Mouse (Mus musculus) lung, adult 2 months (tissue): ENCODE data around the gene Mtus2. TPM values are rescaled to one million over a fixed set of nuclear protein-coding genes. Genes with fewer than 3 reads are reported as not detected.
"Not testable (repeated sequence)": the region's sequence is repeated elsewhere in the genome, so short reads cannot be mapped to it uniquely, and the experiment has no call there.

ENCODE experiments used
- DNase-seq: peaks from one replicate; pipeline ENCODE4 v3.0.0; 2022
- H3K4me1 ChIP-seq: fragments of 200-500 bp; 2 replicates; pipeline ENCODE4 v1.6.1; 2011; ENCODE audit warnings: low read length; ENCODE audit not compliant: control insufficient read depth, insufficient read depth
- H3K4me3 ChIP-seq: fragments of 200-500 bp; replicated peaks from 2 replicates; pipeline ENCODE3; 2011; ENCODE audit warnings: low read depth, mild to moderate bottlenecking, control low read depth, low read length; ENCODE audit errors: extremely low read depth
- CTCF ChIP-seq: fragments of 200-500 bp; IDR thresholded peaks from 2 replicates; pipeline ENCODE4 v1.5.1; 2011; ENCODE audit warnings: mild to moderate bottlenecking, low read length, control low read depth; ENCODE audit not compliant: insufficient read depth
- POLR2A ChIP-seq: fragments of 200-500 bp; IDR thresholded peaks from 2 replicates; pipeline ENCODE4 v1.6.1; 2011; ENCODE audit warnings: low read depth, mild to moderate bottlenecking, control low read depth, low read length, borderline replicate concordance; ENCODE audit errors: extremely low read depth
- whole genome bisulfite sequencing: fragments of 180-500 bp; shearing (Covaris S2); methylation state at CpG from one replicate; pipeline ENCODE4 v1.1.7; 2018; 5-methylcytosine and 5-hydroxymethylcytosine counted together
- polyA plus RNA-seq: library from polyadenylated mRNA; depleted of rRNA; stranded (reverse); fragments of >200 nt; gene quantifications from 2 replicates; pipeline ENCODE4 v1.2.3, GENCODE M21; 2012

Mtus2 gene
- polyA plus RNA-seq, 1 experiment: 4.7 TPM

DNA sequence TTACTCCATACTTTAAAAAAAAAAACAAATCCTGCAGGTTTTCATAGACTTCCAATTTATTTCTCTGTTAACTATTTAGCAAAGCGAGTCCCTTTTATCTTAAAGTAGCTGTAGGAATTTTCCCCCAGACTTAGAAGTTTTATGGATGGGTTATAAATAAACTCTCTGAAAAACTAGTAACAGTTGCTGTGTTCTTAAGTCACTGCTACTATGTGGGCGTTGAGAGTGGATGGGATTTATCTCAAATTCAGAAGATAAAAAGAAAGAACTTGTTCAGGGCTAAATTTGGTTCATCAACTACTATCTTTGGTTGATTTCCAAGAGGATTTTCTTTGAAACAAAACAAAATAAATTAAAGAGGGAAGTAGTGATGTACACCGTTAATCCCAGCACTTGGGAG is 197.6 kb downstream of the Mtus2 start:
- 80% methylated on average over 3 of the region's 3 CpGs for WGBS
- no peak for DNase-seq
- TF ChIP-seq POLR2A (no peak), CTCF (no peak)
- Histone ChIP-seq H3K4me3 (no peak overlapping the region), H3K4me1 (no peaks in the 10 kb centered on the region)

DNA sequence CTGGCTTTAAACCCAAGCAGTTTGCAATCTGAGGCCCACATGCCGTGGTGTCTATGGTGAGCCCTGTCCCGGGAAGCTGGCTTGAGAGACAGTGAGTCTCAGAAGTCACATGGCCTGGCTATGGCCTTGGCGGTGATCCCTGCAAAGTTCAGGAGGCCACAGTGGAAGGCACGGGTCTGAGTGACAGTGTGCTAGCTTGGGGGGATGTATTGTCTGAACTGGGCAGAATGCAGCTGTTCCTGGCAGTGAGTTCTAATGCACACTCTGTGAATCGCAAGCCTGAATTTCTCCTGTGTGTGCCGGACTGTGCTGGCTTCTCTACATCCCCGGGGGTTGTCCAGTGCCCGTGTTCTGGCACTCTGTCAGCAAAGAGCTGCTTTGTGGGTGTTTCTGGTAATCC is 202.2 kb downstream of the Mtus2 start:
- 50% methylated on average over 8 of the region's 8 CpGs for WGBS
- H3K4me1 ChIP-seq: no peaks in the 10 kb centered on the region
- no peak overlapping the region for H3K4me3 ChIP-seq
- DNase-seq: no peak
- TF ChIP-seq POLR2A: no peak
- no peak for TF ChIP-seq CTCF

DNA sequence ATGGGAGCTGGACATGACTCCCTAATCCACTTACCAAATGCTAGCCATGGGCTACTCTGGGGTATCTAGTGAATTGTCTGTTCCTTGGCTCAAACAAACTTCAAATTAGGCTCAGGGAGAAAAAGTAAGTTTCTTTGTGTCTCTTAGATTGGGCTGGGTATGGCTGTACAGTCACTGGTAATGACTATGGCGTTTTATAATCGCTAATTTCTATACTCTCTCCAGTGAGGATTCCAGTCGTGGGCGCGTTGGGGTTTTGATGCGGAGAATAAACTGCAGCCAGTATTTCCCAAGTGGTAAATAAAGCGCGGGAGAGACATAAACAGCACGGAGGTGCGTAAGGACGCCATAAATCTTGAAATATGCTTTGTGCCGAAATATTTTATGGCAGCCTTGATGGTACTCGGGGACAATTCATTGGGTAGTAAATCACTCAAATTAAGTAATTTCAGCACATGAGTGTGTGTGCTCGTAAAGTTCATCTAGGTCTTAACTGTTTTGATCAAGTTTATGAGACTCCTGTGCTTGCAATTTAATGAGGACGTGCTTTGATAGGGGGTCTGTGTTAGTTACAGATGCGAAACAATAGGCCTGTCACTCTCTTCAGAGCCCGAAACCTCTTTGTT is 203.5 kb downstream of the Mtus2 start:
- WGBS: 95% methylated on average over 17 of the region's 17 CpGs
- no peak for DNase-seq
- TF ChIP-seq POLR2A (no peak), CTCF (no peak)
- Histone ChIP-seq H3K4me3 (no peak overlapping the region), H3K4me1 (no peaks in the 10 kb centered on the region)

DNA sequence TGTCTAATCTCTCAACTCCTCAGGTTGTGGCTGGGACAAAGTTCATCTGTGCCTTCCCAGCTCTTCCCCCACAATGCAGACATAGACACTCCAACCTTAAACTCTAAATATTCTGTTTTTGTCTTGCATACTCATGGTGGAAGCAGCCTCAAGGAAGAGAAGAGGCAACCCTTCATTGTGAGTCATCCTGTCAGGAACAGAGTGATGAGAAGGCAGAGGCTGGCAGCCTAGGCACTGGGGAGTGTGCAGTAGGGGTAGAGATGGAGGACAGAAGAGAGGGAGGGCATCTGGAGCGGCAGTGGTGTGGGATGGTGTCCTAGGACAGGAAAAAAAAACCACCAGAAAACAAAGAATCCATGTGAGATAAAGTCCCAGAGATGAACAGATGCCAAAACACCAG is 208.0 kb downstream of the Mtus2 start:
- DNase-seq: no peak
- no peak for TF ChIP-seq POLR2A
- TF ChIP-seq CTCF: no peak
- no peak overlapping the region for H3K4me3 ChIP-seq
- H3K4me1 ChIP-seq: no peaks in the 10 kb centered on the region
- WGBS: 57% methylated on average over 1 of the region's 1 CpGs

DNA sequence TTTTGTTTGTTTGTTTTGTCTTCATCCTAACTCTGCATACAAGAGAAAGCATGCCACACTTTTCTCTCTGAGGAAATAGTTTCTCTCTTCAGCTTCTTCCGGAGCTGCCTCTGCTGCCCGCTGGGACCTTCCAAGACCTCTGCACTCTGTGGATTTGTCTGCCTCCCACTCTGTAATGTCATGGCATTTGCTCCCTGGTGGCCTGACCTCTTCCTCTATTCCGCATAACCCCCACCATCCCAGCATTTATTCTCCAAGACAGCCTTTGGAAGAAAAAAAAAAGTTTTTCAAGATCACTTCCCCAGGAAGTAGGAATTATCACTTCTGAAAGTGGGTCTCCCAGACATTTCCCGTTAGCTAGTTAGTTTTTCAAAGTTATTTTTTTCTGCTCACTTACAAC is 218.0 kb downstream of the Mtus2 start:
- TF ChIP-seq CTCF (no peak), POLR2A (no peak)
- DNase-seq: no peak
- Histone ChIP-seq H3K4me3 (no peak overlapping the region), H3K4me1 (no peaks in the 10 kb centered on the region)
- 55% methylated on average over 4 of the region's 4 CpGs for WGBS

DNA sequence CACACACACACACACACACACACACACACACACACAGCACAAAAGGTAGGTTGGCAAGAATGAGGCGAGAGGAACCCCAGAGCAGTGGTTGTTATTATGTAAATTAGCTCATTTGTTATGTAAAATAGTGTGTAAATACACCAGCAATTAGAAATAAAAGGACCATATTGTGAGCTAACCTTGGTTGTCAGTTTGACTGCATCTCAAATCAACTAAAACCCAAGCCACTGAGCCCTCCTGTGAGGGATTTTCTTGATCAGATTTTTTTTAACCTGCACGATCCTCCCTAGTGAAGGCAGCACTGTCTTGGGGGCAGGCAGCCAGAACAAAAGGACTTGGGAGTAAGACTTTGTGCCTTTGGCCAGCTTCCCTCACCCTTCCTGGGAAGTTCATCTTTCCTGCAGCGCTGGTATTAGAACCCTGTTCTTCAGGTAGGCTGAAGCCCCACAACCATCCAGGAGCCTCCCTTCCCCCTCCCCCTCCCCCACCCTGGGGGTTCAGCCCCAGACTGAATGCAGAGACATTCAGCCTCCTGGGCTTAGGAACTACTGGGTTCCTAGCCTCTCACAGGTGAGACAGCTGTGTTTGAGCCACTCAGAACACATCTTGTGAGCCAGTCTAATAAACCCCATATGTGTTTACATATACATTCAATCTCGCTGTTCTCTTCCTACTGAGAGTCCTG is 218.8 kb downstream of the Mtus2 start:
- TF ChIP-seq POLR2A (no peak), CTCF (no peak)
- no peak overlapping the region for H3K4me3 ChIP-seq
- no peaks in the 10 kb centered on the region for H3K4me1 ChIP-seq
- 63% methylated on average over 4 of the region's 4 CpGs for WGBS
- DNase-seq: no peak

DNA sequence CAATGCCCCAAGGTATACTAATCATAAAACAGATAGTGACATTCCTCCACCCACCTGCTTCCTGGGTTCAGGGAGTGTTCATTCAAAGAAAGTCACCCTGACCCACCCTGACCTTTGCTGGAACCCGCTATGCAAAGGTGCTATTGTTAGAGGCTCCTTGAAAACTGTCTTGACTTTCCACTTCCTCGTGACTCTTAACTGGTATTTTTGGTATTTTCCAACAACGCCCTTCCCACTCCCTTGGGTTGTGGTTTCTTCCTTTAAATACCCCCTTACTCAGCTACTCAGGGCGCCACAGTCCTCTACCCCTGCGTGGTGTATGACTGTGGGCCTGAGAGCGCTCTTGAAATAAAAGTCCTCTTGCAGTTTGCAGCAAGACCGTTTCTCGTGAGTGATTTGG is 219.4 kb downstream of the Mtus2 start:
- H3K4me1 ChIP-seq, H3K4me3 ChIP-seq, DNase-seq: not testable (repeated sequence)
- 86% methylated on average over 8 of the region's 8 CpGs for WGBS

DNA sequence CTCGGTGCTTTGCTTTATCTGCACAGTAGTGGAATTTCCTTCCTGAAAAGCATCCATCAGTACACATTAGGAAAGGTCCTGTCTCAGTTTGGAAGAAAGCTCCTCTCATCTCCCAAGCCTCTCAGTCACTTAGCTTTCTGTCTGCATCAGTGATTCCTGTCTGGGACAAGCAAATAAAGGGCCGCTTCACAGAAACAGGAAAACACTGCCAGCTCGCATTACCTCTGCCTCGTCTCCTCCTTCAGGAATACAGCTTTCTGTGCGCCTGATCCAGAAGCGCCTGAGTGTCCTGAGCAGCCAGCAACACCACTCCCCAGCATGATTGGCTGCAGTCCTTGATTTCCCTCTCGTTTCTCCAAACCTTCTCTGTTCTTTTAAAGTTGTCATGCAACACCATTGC is 222.1 kb downstream of the Mtus2 start:
- 65% methylated on average over 7 of the region's 7 CpGs for WGBS
- H3K4me1 ChIP-seq: no peaks in the 10 kb centered on the region
- no peak for TF ChIP-seq POLR2A
- TF ChIP-seq CTCF: no peak

DNA sequence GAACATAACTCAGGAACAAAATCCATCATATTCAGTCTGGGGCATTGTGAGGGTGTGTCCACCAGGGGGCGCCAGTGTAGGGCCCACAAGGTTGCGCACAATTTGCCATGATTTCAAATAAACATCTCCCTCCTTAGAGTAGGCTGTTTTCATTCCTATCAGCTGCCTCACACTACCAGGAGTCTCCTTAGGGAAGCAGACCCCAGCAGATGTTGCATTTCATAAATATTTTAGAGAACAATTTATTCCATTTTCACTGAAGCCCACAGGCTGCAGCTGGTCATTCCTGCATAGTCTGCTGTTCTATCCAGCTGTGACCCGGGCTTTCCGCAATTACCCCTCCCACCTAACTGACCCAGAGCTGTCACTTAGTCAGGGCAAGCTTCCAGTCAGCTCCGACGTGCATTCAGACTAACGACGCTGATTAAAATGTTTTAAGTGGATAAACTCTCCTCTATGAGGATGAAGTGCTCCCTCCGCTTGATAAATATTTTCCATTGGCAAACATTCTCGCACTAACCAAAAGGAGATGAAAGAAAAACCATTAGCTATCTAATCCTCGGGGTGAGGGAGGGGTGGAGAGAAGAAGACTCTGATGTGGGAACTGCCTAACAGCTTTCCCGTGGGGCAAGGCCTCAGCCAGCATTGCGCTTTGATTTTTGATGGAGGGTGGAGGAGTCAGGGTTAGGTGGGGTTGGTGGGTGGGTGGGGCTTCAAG is 223.6 kb downstream of the Mtus2 start:
- TF ChIP-seq CTCF (peak; percentile 70), POLR2A (no peak)
- Histone ChIP-seq H3K4me3 (no peak overlapping the region), H3K4me1 (no peaks in the 10 kb centered on the region)
- 10% methylated on average over 13 of the region's 13 CpGs for WGBS
- peak; percentile 17 for DNase-seq

More for the DNA sequence above, 222.1 kb downstream of the Mtus2 start:
- no peak overlapping the region for H3K4me3 ChIP-seq
- no peak for DNase-seq

DNA sequence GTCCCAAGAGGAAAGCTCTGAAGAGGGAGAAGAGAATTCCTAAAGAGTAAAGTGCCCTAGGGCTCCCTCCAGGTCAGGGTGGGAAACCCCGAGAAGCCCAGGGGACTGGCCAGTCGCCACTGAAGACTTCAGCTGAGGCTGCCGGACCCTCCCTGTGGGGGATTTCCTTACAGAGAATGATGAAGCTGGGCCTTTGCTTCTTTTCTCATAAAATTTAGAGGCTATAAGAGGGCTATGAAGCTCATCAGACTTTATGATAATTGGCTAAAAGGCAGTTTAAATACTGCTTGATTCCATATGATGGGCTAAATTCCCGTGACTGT is 224.1 kb downstream of the Mtus2 start:
- DNase-seq: no peak
- WGBS: 25% methylated on average over 4 of the region's 4 CpGs
- Histone ChIP-seq H3K4me3 (no peak overlapping the region), H3K4me1 (no peaks in the 10 kb centered on the region)
- TF ChIP-seq CTCF (no peak), POLR2A (no peak)

DNA sequence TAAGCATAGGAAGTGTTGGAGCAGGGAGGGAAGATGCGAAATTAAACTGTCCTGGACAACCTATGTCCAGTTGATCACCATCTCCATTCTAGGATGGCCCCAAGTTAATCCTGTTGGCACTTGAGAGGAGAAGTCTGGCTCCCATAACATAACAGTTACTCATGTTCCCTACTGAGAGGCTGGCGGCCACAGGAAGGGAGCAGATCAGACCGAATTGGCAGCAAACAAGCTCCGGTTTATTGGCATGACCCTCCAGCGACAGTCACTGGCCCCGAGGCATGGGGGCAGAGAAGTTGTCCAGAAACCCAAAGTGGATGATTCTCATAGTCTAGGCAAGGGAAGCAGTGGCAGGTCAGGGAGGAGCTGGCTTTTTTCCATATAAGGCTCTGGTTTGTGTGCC is 224.8 kb downstream of the Mtus2 start:
- DNase-seq: no peak
- Histone ChIP-seq H3K4me1 (no peaks in the 10 kb centered on the region), H3K4me3 (no peak overlapping the region)
- TF ChIP-seq CTCF: no peak
- no peak for TF ChIP-seq POLR2A
- 60% methylated on average over 6 of the region's 6 CpGs for WGBS
